Mouse (Mus musculus) kidney, adult 2 months (tissue): ENCODE measurements at regions not wholly inside any gene's neighbourhood (a gene's known extent, or its start where the extent isn't known, plus 50 kb on each side); places are given as distances from the start of the nearest gene placed in this dataset.

Experiments
- CTCF ChIP-seq: fragments of 200-500 bp; conservative IDR thresholded peaks from 2 replicates; pipeline ENCODE4 v1.5.1; 2011; ENCODE audit warnings: low read depth, mild to moderate bottlenecking, control low read depth, low read length, moderate library complexity, mixed read lengths; ENCODE audit not compliant: insufficient read depth, insufficient read length
- POLR2A ChIP-seq: fragments of 200-500 bp; IDR thresholded peaks from one replicate; pipeline ENCODE4 v1.6.1; 2011; ENCODE audit warnings: low read depth, low read length, control low read depth

- TF ChIP-seq CTCF = no peak
- TF ChIP-seq POLR2A = no peak
Measured at GRCm38 (mm10) chr13:119147701-119148100, 280.7 kb upstream of the Paip1 start.
